Mouse (Mus musculus) layer of hippocampus, adult 9-10 months (tissue): ENCODE measurements around the gene Col4a6.

Source experiments
- DNase-seq: peaks from one replicate; pipeline ENCODE4 v3.0.0; 2022; ENCODE audit warnings: low spot score

The Col4a6 gene

DNA sequence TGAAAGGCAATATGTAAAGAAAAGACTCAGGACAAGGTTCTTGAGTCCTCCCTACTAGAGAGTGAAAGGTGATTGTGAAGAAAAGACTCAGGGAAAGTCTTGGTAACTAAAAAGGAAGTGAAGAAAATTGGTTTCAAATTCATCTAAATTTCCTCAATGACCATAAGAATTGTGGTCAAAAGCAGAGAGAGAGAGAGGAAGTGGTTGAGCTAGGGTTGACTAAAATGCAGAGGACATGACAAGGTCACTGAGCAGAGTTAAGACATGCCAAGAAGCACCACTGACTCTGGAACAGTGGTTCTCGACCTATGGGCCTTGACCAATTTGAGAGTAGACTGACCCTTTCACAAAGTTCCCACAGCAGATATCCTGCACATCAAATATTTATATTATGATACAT, 224.2 kb downstream of the Col4a6 start:
- DNase-seq = no peak

DNA sequence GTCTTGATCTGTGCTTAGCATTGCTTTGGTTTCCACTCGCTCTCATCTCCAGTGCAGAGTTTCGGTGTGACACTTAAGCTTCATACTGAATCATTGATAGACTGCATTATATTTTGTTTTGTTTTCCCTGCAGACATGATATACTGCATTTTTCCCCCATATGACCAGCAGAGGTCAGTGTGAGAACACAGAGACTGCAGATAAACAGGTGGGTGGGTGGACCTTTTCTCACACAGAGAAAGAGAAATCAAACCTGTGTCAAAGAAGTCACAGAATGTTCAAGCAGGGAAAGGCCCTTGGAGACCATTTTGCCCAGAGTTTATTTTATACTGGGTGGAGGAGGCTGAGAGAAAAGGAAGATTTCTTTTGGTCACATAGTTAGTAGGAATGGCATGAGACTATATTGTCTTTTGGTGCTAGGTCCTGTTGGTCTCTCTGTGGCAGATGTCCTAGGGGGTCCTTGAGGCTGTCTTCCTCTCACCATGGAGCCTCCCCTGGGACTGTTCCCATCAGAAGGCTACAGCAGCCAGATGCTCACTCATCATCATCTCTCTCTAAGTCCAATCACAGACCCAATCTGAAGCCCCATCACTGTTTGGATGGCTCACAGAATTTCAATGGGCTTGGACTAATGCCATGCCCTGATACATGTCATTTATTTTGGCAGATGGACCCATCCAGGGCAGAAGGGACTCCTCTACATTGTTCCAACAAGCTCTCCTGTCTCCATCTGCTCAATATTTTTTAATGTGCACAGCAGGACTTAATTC, 237.1 kb downstream of the Col4a6 start:
- DNase-seq = peak; percentile 6

DNA sequence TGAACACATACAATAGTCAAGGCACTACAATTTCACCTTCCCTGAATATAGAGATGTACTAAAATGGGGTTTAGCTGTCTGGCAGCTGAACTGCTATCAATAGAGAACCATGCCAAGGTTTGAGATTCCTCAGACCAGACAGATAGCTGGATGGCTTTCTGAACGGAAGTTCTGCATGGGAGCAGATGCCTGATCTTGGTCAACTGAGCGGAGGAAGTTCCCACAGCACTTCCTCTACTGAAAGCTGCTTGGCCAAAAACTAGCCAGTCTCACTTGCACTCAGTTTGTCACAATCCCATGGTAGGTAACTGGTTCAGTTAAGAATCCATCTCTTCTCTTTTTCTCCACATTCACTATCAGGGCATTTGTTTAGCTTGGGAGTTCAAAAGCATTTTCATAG, 245.7 kb downstream of the Col4a6 start:
- no peak for DNase-seq

DNA sequence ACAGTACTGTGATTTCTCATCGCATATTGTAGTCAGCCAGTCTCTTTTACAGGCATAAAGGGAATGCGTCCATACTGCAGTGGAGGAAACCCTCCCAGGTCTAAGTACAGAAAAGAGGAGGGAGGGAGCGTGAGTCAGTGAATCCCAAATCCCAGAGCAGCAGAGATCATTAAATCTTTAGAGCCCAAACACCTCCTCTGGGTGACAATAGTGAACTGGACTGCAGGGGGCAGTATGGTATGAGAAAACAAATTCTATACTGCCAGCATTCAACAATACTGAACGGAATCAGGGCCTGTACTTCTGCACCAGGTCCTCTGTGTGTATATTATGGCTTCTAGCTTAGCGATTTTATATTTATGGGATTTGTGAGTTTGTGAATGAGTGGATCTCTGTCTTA, 261.1 kb downstream of the Col4a6 start:
- DNase-seq = peak; percentile 51

DNA sequence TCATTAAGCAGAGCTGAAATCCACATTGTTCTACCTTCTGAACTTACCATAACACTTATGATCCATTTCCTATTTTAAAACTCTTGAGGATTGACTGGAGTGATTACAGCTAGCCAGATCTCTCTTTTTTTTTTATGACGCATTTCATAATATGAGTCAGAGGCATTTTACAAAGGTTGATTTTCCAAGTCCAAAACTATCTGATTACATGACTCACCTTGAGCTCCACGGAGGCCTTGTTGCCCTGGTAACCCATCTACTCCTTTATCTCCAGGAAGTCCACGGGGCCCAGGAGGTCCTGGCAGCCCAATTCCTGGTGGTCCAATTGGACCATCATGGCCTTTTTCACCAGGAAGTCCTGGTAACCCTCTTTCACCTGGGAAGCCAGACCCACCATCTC, 274.9 kb downstream of the Col4a6 start:
- no peak for DNase-seq

DNA sequence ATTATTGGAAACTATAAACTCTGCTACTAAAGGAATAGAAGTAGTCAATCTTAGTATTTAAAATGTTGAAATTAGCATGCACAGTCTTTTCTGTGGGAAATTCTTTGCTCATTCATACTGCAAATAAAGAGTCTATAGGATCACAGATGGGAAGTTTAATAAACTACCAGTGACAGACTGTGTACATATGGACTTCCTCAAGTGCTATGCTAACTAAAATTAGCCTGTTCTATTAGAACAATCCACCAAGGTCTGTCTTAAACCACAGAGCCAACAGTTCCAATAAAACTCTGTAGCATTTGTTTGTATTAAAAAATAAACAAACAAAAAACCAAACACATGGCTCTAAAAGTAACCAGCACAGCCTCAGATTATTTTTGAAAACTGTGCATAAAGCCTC, 278.8 kb downstream of the Col4a6 start:
- DNase-seq = no peak

DNA sequence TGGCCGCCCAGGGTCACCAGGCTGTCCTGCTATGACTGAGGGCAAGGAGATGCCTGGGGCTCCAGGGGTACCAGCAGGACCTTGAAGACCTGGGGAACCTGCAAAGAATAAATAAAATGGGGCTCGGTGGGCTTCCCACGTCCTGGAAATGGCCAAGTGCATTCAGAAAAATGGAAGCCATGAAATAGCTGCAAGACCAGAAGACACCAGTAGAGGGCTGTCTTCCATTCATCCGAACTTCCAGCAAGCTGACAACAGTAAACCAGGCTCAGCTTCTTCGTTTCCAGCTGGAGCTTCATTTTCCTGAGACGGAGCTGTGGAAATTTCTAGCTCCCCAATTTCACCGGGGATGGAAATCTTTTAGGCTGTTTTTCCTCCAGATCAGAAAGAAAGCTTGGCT, 298.5 kb downstream of the Col4a6 start:
- DNase-seq = peak; percentile 16

DNA sequence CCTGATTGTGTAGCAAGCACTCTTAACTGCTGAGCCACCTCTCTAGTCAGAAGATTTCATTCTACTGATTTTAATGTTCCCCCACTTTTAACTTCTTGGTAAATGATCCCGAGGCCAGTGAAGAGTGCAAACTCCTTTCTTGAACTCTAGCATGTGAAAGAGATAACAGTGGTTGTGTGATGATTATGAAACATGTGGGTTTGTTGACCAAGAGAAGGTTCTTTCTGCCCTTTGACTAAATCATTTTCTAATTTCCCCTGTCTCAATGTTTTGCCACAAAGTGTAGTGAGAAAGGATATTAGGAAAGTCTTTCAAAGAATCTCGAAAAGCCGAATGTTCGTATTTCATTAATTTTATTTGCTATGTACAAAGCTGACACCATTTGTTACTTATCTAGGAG, 308.8 kb downstream of the Col4a6 start:
- DNase-seq = no peak

DNA sequence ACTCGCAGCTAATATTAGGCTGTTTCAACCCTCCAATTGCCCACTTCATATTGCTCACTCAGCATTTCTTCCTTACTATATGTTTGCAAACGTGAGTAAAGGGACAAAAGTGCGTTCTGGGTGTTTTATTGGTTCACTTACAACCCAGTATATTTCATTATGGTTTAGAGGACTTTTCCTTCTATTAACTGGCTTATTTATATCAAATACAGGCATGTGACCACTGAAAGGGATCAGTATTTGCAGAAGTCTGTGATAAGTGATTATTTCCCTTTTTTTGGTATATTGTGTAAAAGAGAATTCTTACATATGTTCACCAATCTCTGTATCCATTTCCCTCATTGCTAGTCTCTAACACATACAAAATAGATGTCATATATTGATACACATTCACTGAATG, 313.5 kb downstream of the Col4a6 start:
- DNase-seq = no peak

DNA sequence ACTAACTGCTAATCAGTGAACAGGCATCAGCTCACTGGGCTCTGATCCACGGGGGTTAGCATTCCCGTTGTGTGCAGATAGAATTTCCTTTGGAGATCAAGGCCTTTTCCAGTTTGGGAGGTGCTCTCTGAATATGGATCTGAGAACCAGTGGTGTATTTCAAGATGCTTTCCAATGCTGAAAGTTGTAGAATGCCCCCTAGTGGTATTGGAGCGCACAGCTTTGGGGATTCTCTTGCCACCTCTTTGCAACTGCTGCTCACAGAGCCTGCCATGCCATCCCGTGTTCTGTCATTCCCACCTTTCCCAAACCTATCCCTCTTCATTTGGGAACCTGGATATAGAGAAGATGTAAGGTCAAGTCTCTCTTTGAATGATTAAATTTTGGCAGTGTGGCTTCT, 315.7 kb downstream of the Col4a6 start:
- DNase-seq = no peak

DNA sequence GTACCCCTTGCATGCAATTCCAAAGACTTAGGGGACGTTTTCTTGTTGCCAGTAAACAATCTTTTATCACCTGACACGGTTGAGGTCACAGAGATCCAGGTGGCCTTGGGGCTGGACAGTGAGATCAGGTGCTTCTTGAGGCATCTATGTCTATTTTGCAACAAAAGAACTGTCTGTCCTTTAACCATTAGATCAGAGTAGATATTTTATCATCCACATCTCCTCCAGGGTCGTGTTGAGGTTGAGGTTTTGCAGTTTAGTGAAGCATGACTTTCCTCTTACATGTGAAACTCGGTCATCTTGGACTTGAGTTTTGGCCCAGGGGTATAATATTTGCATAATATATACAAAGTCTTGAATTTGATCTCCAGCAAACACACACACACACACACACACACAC, 316.2 kb downstream of the Col4a6 start:
- DNase-seq = no peak

DNA sequence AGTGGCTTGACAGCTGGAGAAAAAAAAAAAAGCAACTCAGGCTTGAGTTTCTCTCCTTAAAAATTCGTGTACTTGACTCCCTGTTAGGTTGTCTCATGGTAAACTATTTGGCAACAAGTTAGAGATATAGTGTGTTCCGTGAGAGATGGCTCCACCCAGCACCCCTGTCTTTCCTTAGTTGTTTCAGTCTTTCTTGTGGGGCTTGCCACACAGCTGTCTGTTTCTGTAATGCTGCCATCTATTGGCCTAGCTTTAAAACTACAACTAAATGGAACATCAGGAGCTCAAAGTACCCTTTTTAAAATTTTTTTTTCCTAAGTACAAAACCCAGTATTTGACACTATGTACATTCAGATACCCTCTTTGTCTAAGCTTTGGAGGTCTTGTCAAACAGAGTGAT, 317.2 kb downstream of the Col4a6 start:
- DNase-seq = no peak

DNA sequence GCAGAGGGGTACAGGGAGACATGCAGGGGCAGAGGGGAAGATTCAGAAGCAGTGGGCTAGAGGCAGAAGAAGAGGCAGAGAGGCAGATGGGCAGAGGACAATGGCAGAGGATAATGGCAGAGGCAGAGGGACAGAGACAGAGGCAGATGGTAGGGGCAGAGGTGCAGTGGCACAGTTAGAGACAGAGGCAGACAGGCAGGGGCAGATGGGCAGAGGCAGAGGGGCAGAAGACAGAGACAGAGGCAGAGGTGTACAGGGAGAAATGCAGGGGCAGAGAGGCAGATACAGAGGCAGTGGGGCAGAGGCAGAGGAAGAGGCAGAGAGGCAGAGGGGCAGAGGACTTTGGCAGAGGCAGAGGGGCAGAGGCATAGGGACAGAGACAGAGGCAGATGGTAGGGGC, 322.7 kb downstream of the Col4a6 start:
- no peak for DNase-seq

DNA sequence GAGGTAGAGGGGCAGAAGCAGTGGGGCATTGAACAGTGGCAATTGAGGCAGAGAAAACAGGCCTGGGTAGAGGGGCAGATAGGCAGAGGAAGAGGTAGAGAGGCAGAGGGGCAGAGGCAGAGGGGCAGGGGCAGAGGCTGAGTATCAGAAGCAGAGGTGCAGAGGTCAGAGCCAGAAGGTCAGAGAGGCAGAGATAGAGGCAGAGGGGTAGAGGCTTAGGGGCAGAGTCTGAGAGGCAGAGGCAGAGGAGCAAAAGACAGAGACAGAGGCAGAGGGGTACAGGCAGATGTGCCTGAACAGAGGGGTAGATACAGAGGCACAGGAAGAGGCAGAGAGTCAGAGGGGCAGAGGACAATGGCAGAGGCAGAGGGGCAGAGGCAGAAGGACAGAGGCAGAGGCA, 323.6 kb downstream of the Col4a6 start:
- no peak for DNase-seq

DNA sequence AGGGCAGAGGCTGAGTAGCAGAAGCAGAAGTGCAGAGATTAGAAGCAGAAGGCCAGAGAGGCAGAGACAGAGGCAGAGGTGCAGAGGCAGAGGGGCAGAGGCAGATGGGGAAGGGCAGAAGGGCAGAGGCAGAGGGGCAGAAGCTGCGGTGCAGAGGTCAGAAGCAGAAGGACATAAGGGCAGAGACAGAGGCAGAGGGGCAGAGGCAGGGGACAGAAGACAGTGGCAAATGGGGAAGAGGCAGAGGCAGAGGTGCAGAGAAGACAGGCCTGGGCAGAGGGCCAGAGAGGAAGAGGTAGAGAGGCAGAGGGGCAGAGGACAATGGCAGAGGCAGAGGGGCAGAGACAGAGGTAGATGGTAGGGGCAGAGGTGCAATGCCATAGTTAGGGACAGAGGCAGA, 324.2 kb downstream of the Col4a6 start:
- DNase-seq = no peak
